Mouse (Mus musculus) Muller cell, postnatal 12 days (primary cell): Measurements from ENCODE around the gene Aldh16a1.
"Not testable (repeated sequence)": the region's sequence is repeated elsewhere in the genome, so short reads cannot be mapped to it uniquely, and the experiment has no call there.

Experiments
- DNase-seq: peaks from one replicate; pipeline ENCODE4 v3.0.0-alpha.2; 2015; ENCODE audit errors: inconsistent ontology term

The Aldh16a1 gene

GRCm38 (mm10) chr7:45157459-45157858 lies 3.1 kb upstream of the Aldh16a1 start:
- no peak for DNase-seq

GRCm38 (mm10) chr7:45156206-45156605 lies 1.8 kb upstream of the Aldh16a1 start:
- DNase-seq = no peak

GRCm38 (mm10) chr7:45155590-45155989 lies 1.2 kb upstream of the Aldh16a1 start:
- DNase-seq = no peak

GRCm38 (mm10) chr7:45154993-45155514 lies 670 bp upstream of the Aldh16a1 start:
- peak; percentile 50 for DNase-seq

- no peak for DNase-seq
Measured at GRCm38 (mm10) chr7:45153586-45153985, 798 bp downstream of the Aldh16a1 start.

GRCm38 (mm10) chr7:45153052-45153451 lies 1.3 kb downstream of the Aldh16a1 start:
- not testable (repeated sequence) for DNase-seq

- DNase-seq = no peak
Measured at GRCm38 (mm10) chr7:45151303-45151702, 3.1 kb downstream of the Aldh16a1 start.

- no peak for DNase-seq
Measured at GRCm38 (mm10) chr7:45150321-45150720, 4.1 kb downstream of the Aldh16a1 start.

GRCm38 (mm10) chr7:45149545-45149944 lies 4.8 kb downstream of the Aldh16a1 start:
- no peak for DNase-seq

GRCm38 (mm10) chr7:45148534-45149098 lies 5.8 kb downstream of the Aldh16a1 start:
- no peak for DNase-seq

GRCm38 (mm10) chr7:45147899-45148298 lies 6.5 kb downstream of the Aldh16a1 start:
- DNase-seq = no peak

GRCm38 (mm10) chr7:45147267-45147666 lies 7.1 kb downstream of the Aldh16a1 start:
- no peak for DNase-seq

GRCm38 (mm10) chr7:45145460-45145859 lies 8.9 kb downstream of the Aldh16a1 start:
- no peak for DNase-seq

- no peak for DNase-seq
Measured at GRCm38 (mm10) chr7:45144368-45145174, 9.8 kb downstream of the Aldh16a1 start.

- no peak for DNase-seq
Measured at GRCm38 (mm10) chr7:45141914-45142313, 12.5 kb downstream of the Aldh16a1 start.

GRCm38 (mm10) chr7:45141319-45141718 lies 13.1 kb downstream of the Aldh16a1 start:
- no peak for DNase-seq

- DNase-seq = no peak
Measured at GRCm38 (mm10) chr7:45139904-45140723, 14.3 kb downstream of the Aldh16a1 start.

GRCm38 (mm10) chr7:45138403-45138802 lies 16.0 kb downstream of the Aldh16a1 start:
- DNase-seq = no peak

GRCm38 (mm10) chr7:45137171-45138006 lies 17.0 kb downstream of the Aldh16a1 start:
- no peak for DNase-seq

GRCm38 (mm10) chr7:45135993-45136567 lies 18.3 kb downstream of the Aldh16a1 start, which contains the start of the genes Gm45713 and Flt3l:
Gene Gm45713 (minus strand): TSS chr7:45136231.
Gene Flt3l (minus strand): TSS chr7:45136432.
- peak; percentile 92 for DNase-seq

- no peak for DNase-seq
Measured at GRCm38 (mm10) chr7:45135370-45135769, 19.0 kb downstream of the Aldh16a1 start.
